Mouse (Mus musculus) ovary, postnatal 36 days (tissue): ENCODE data around the gene Gm12666.
"Not testable (repeated sequence)": the region's sequence is repeated elsewhere in the genome, so short reads cannot be mapped to it uniquely, and the experiment has no call there.

Experiments
- DNase-seq: peaks from one replicate; pipeline ENCODE4 v3.0.0; 2022; ENCODE audit warnings: low spot score, mixed read lengths

Gene Gm12666

DNA sequence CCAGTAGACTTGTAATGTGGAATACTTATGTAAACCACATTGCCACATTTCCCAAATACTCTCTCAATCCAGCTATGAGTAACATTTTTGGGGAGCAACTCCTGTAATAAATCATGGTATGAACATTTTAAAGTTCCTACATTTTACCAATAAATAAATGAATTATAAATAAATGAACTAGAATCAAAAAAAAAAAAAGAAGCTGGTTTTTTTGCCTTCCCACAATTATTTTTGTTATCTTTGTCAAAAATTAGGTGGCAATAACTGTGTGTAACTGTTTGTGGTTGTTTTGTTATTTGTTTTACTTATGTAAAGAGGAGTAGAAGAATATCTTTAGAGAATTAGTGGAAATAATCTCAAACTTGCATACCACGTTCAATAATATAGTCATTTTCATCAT, at the start of gene Gm12666:
Gene Gm12666 (minus strand): TSS at position 101 of the 400 bp plus-strand sequence.
- not testable (repeated sequence) for DNase-seq

DNA sequence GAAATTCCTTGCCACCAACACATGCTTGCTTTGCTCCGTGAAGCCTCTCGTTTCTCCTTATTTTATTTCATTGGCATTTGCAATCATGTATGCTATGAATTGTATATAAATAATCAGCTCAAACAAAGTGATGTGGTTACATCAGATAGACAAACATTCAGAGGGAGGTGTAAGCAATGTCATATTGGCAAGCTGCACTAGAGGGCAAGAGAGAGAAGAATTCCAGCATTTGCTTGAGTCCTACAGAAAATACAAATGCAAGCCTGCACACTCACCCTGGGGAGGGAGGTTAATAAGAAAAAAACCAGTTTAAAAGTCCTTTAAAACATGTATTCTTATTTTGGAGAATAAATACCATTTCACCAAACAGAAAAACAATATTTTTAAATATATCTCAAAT, 34.8 kb upstream of the Gm12666 start:
- DNase-seq = no peak

DNA sequence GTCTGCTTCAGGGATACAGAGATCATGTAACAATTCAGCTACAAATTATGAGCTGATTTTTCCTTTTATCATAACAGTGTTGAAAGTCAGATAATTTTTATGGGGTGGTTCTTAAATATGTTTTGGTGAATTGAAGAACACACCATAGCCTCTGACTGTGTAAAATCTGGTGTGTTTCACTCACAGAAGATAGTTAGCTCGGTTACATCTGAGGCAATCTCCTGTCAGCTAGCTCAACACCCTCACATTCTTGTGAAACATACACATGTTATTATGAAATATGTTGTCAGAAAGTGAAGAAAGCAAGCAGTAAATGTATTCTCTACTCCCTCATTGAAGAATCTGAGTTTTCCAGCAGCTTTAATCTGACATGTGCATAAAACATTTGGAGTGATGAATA, 24.7 kb upstream of the Gm12666 start:
- DNase-seq = no peak

DNA sequence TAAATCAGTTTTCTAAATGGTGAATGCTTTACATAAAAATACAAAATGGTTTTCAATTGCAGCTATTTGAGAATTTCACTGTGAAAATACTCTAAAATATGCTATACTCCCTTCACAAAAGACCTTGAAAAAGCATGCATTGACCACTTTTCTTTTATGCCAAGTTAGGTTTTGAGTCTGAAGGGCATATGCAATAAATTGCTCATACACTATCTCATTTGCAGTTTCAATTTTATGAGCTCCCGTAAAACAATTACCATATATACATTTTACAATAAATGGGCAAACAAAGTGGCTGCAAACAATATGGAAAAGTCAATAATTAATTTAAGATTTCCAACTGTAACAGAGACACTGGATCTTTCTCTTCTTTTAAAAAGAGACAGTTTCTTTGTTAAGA, 38.9 kb downstream of the Gm12666 start:
- DNase-seq = no peak

DNA sequence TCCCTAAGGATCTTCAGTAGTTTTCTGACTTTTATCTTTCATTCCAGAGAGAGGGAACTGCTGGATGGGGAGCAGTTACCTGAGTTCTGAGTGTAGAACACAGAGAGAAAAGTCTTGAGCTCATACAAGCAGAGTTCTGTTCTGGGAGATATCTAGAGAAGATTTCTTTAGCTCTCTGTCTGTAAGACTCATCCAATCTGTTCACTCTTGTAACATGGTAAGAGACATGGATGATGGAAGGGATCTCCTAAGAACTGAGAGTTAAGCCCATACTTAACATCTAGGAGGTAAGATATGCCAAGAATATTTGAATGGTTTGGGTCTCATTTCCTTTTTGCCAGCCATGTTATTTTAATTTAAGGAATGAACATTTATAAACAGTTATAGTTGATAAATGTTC, 44.4 kb downstream of the Gm12666 start, which contains the start of gene Izumo3:
Gene Izumo3 (minus strand): TSS at position 101 of the 400 bp plus-strand sequence.
- DNase-seq = no peak
